Mouse (Mus musculus) mouse embryonic stem cell (cell line): Measurements from ENCODE around the gene Rps6ka5.

ENCODE experiments used
- in situ Hi-C, 2 experiments: fragments of 300-500 bp; cut with MboI; formaldehyde crosslinking; loops; 1 replicate in 1 of 2; 3 replicates in 1 of 2; pipeline ENCODE4 v1.14.3; 2019 to 2020; ENCODE audit warnings: low sequenced_read_pairs in 2 of 2, low pct_unique_long_range_greater_than_20kb in 1 of 2, mixed read lengths in 1 of 2; ENCODE audit not compliant: unreplicated experiment in 1 of 2

Rps6ka5 gene

GRCm38 (mm10) chr12:100726651-100727050 is at the start of gene Rps6ka5:
Gene Rps6ka5 (minus strand): TSS chr12:100726983.
- in situ Hi-C loops = no loop called here

GRCm38 (mm10) chr12:100775911-100776581 is 49.3 kb upstream of the Rps6ka5 start:
- in situ Hi-C loops = no loop called here

- in situ Hi-C loops = no loop called here
Measured at GRCm38 (mm10) chr12:100775291-100775690, 48.5 kb upstream of the Rps6ka5 start.

- in situ Hi-C loops = no loop called here
Measured at GRCm38 (mm10) chr12:100774756-100775155, 48.0 kb upstream of the Rps6ka5 start.

GRCm38 (mm10) chr12:100772230-100772984 is 45.6 kb upstream of the Rps6ka5 start:
- in situ Hi-C loops = no loop called here

- in situ Hi-C loops = no loop called here
Measured at GRCm38 (mm10) chr12:100770765-100771164, 44.0 kb upstream of the Rps6ka5 start.

- in situ Hi-C loops = no loop called here
Measured at GRCm38 (mm10) chr12:100769871-100770270, 43.1 kb upstream of the Rps6ka5 start.

GRCm38 (mm10) chr12:100764329-100765018 is 37.7 kb upstream of the Rps6ka5 start:
- in situ Hi-C loops = no loop called here

GRCm38 (mm10) chr12:100762663-100763425 is 36.1 kb upstream of the Rps6ka5 start:
- in situ Hi-C loops = no loop called here

GRCm38 (mm10) chr12:100757427-100757826 is 30.6 kb upstream of the Rps6ka5 start:
- in situ Hi-C loops = no loop called here

- in situ Hi-C loops = no loop called here
Measured at GRCm38 (mm10) chr12:100753716-100754115, 26.9 kb upstream of the Rps6ka5 start.

GRCm38 (mm10) chr12:100752977-100753376 is 26.2 kb upstream of the Rps6ka5 start:
- in situ Hi-C loops = no loop called here

GRCm38 (mm10) chr12:100742468-100742867 is 15.7 kb upstream of the Rps6ka5 start:
- in situ Hi-C loops = no loop called here

- in situ Hi-C loops = no loop called here
Measured at GRCm38 (mm10) chr12:100740313-100740712, 13.5 kb upstream of the Rps6ka5 start.

GRCm38 (mm10) chr12:100739011-100739570 is 12.3 kb upstream of the Rps6ka5 start:
- in situ Hi-C loops = no loop called here

GRCm38 (mm10) chr12:100738498-100738897 is 11.7 kb upstream of the Rps6ka5 start:
- in situ Hi-C loops = no loop called here

GRCm38 (mm10) chr12:100735581-100735980 is 8.8 kb upstream of the Rps6ka5 start:
- in situ Hi-C loops = no loop called here

- in situ Hi-C loops = no loop called here
Measured at GRCm38 (mm10) chr12:100735156-100735555, 8.4 kb upstream of the Rps6ka5 start.
